Mouse (Mus musculus) limb, embryonic 15.5 days (tissue): ENCODE measurements around the gene Pdcd2. TPM values are rescaled to one million over a fixed set of nuclear protein-coding genes. Genes with fewer than 3 reads are reported as not detected.
A peak's percentile ranks its signal among the peaks of the same experiment; 100 is the strongest.

Experiments used
- ATAC-seq: fragments of 200-750 bp; cut with Nextera tagmentation; 2 replicates; pipeline ENCODE4 v1.8.0; 2017; ENCODE audit warnings: low read depth, moderate TSS enrichment; ENCODE audit not compliant: insufficient number of reproducible peaks, low FRiP score, low TSS enrichment
- H3K27ac ChIP-seq: fragments of 300-500 bp; sonication (generic); 2 replicates; pipeline ENCODE4 v1.5.1; 2015; ENCODE audit warnings: moderate library complexity, mild to moderate bottlenecking, inconsistent platforms
- H3K27me3 ChIP-seq: fragments of 300-500 bp; sonication (generic); 2 replicates; pipeline ENCODE4 v1.6.1; 2015; ENCODE audit warnings: inconsistent platforms
- H3K36me3 ChIP-seq: fragments of 300-500 bp; sonication (generic); 2 replicates; pipeline ENCODE4 v1.6.1; 2015; ENCODE audit warnings: inconsistent platforms
- H3K4me1 ChIP-seq: fragments of 300-500 bp; sonication (generic); 2 replicates; pipeline ENCODE4 v1.6.1; 2015; ENCODE audit warnings: inconsistent platforms
- H3K4me2 ChIP-seq: fragments of 300-500 bp; sonication (generic); 2 replicates; pipeline ENCODE4 v1.6.1; 2015; ENCODE audit warnings: mild to moderate bottlenecking, inconsistent platforms
- H3K4me3 ChIP-seq: fragments of 300-500 bp; sonication (generic); 2 replicates; pipeline ENCODE4 v1.5.1; 2015; ENCODE audit warnings: mild to moderate bottlenecking, inconsistent platforms
- H3K9ac ChIP-seq: fragments of 300-500 bp; sonication (generic); 2 replicates; pipeline ENCODE4 v1.6.1; 2015; ENCODE audit warnings: inconsistent platforms
- H3K9me3 ChIP-seq: fragments of 300-500 bp; sonication (generic); 2 replicates; pipeline ENCODE4 v1.6.1; 2016; ENCODE audit warnings: inconsistent platforms
- WGBS: fragments of 180-500 bp; shearing (Covaris S2); methylation state at CpG from one replicate; pipeline ENCODE4 v1.1.7; 2015; 5-methylcytosine and 5-hydroxymethylcytosine counted together
- polyA plus RNA-seq: library from polyadenylated mRNA; unstranded; fragments of >200 nt; fragmentation: Nextera tagmentation; extraction: Ambion mirVana; gene quantifications from 2 replicates; pipeline ENCODE4 v1.2.1, GENCODE M21; 2015

The Pdcd2 gene
- polyA plus RNA-seq, 1 experiment from 2014 or later, result 41.0 TPM

DNA sequence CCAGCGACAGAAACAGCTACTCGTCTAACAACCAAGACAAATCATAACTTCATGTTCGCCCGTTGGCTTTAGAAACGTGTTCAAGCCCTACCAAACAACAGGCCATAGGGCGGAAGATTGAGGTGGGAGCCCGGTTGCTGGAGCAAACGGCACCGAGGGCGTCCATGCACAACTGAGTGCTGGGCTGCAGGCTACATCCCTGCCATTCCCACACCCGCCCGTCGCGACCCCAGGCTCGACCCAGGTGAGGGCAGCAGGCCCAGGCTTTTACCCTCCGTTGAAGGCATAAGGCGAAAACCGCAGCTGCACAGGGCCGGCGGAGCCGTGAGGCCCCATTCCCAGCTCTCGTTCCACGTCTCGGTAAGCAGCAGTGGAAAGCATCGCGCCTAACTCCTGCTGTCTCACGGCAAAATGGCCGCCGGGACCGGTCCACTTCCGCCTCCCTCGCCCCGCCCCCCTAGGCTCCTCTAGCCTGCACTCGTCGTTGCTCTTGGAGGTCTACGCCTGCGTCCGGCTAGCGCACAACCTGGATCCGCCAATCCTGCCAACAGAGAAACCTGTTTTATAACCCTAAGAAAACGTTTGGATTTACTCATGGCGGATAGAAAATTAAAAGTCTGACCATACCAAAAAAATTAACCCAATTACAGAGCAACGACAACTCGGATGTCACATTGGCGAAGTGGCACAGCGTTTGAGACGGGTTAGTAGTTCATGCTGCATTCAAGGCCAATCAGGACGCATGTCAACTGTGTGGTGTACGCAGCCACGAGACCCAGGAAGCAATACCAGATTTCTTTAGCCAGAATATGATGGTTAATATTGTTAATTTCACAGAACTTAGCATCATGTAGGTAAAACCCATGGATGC, 29.0 kb downstream of the Pdcd2 start:
- Histone ChIP-seq H3K4me2 (peak overlapping the region; percentile 73), H3K27ac (peak overlapping the region; percentile 96), H3K27me3 (no peaks in the 10 kb centered on the region), H3K9ac (peak overlapping the region; percentile 75), H3K36me3 (peaks cover 25% of the 10 kb centered on the region), H3K9me3 (no peaks in the 10 kb centered on the region), H3K4me3 (peak overlapping the region; percentile 92), H3K4me1 (peaks cover 23% of the 10 kb centered on the region)
- WGBS, result under 1% methylated on average over 50 of the region's 50 CpGs
- peak; percentile 96 for ATAC-seq

DNA sequence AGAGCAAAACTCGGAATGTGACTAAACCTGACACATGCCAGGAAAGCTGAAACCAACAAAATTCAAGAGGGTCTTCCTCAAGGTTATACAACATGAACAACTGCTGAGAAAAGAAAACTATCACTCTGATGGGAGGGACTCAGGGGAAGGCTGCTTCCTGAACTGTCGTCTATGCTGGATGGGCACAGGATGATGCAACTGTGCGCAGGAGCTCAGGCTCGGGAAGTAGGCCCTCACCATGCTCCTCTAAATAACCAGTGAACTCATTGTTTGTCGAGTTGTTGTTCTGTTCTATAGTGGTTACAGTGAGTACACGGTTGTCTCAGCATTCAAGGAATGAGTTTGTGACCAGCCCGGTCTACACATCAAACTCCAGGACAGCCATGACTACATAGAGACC, 36.6 kb downstream of the Pdcd2 start:
- 94% methylated on average over 7 of the region's 7 CpGs for WGBS

DNA sequence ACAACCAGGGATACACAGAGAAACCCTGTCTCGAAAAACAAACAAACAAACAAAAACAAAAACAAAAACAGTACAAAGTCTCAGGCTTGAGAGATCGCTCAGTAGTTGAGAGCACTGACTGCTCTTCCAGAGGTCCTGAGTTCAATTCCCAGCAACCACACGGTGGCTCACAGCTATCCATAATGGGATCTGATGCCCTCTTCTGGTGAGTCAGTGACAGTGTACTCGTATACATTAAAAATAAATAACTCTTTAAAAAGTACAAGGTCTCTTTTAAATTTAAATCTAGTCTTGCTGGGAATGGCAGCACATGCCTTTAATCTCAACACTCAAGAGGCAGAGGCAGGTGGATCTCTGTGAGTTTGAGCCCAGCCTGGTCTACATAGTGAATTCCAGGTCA, 54.4 kb downstream of the Pdcd2 start:
- H3K27ac ChIP-seq, result no peak overlapping the region
- H3K9ac ChIP-seq, result no peak overlapping the region
- WGBS, result 87% methylated on average over 4 of the region's 4 CpGs
- no peak overlapping the region for H3K4me3 ChIP-seq
- no peak overlapping the region for H3K4me2 ChIP-seq
- no peaks in the 10 kb centered on the region for H3K4me1 ChIP-seq
- no peaks in the 10 kb centered on the region for H3K27me3 ChIP-seq
- H3K9me3 ChIP-seq, result no peaks in the 10 kb centered on the region
- ATAC-seq, result no peak
- H3K36me3 ChIP-seq, result peaks cover 78% of the 10 kb centered on the region

More for the DNA sequence above, 36.6 kb downstream of the Pdcd2 start:
- Histone ChIP-seq H3K27me3 (no peaks in the 10 kb centered on the region), H3K27ac (no peak overlapping the region), H3K9ac (no peak overlapping the region), H3K4me2 (no peak overlapping the region), H3K4me1 (peaks cover 3% of the 10 kb centered on the region; the same call in 1 of the 2 replicates), H3K36me3 (peaks cover 51% of the 10 kb centered on the region), H3K4me3 (no peak overlapping the region), H3K9me3 (no peaks in the 10 kb centered on the region)
- no peak for ATAC-seq

Other genes starting within 250 kb of the Pdcd2 start
- 6.8 and 8.5 TPM in 2 replicates for gene Dll1, start 150.4 kb downstream of the Pdcd2 start, polyA plus RNA-seq
- gene Fam120b, start 131.1 kb downstream of the Pdcd2 start, polyA plus RNA-seq, result 27.3 and 29.4 TPM in 2 replicates
- 220 and 227 TPM in 2 replicates for gene Psmb1, start 27.6 kb downstream of the Pdcd2 start, polyA plus RNA-seq
- gene Tbp, start 27.4 kb downstream of the Pdcd2 start, polyA plus RNA-seq, result 44.6 and 46.9 TPM in 2 replicates
- 1.00 and 1.3 TPM in 2 replicates for gene Prdm9, start 37.1 kb upstream of the Pdcd2 start, polyA plus RNA-seq
- 22.4 and 26.5 TPM in 2 replicates for gene Chd1, start 177.7 kb upstream of the Pdcd2 start, polyA plus RNA-seq